Mouse (Mus musculus) neural tube, embryonic 10.5 days (tissue): Measurements from ENCODE around the gene Tnfsf4.

ENCODE experiments used
- DNase-seq: peaks from one replicate; pipeline ENCODE4 v3.0.0-alpha.2; 2017; ENCODE audit warnings: low spot score; ENCODE audit errors: extremely low spot score

The Tnfsf4 gene

DNA sequence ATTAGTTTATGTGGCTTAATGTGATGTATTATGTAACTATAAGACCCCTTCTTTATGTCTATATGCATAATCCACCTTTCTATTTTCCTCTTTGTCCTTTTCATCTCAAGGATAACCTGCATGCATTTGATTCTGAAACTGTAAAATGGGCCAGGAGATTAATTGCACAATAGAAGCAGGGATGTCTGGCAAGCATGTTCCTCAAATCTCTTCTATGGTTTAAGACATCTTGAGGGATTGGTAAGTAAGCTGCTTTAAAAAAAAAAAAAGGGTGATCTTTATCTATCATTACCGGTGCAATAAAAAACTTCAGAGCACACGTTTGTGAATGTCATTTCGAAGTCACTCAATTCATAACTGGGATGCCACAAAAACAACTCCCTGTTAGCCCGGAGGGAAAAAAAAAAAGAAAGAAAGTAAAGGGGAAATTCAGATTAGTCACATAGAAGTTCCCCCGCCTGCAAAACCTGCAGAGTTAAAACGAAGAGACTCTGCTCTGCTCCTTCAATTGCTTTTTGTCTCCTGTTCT is at the start of gene Tnfsf4:
Tnfsf4 (plus strand) TSS at position 479 of the 529 bp plus-strand sequence.
- no peak for DNase-seq

DNA sequence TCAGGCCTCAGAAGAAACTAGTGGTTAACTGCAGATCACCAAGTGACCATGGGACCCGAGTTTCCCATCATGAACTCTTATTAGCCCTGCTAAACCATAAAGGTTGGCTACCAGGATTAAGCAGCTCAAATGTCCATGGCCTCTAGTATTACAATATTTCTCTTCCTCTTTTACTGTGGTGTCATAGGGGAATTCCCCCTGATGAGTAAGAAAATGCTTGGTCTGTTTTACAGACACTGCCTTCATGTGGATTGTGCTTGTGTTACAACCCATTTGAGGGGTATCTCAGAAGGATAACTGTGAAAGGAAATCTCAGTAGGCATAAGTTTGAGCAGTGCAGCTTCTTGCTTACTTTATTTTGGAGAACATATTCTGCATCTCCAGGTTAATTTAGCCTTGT is 44.2 kb upstream of the Tnfsf4 start:
- DNase-seq = no peak

DNA sequence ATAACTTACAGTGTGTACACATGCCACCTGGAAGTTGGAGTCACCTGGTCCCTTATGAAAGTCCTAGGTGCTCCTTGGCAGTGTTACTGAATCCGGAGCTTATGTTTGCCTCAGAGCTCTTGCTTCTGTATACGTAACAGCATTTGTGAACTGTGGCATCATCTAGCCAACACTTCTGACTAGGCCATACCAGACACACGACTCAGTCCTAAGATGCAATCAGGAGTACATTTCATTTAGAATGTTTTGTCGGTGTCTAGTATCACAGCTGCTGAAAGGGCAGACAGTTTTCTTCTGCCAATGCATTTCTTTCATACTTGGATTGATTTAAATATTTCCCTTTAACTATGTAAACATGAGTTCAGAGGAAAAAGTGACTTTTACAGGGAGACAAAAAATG is 30.2 kb upstream of the Tnfsf4 start:
- DNase-seq = no peak

- DNase-seq = no peak
Measured at GRCm38 (mm10) chr1:161371919-161372318, 23.3 kb upstream of the Tnfsf4 start.

DNA sequence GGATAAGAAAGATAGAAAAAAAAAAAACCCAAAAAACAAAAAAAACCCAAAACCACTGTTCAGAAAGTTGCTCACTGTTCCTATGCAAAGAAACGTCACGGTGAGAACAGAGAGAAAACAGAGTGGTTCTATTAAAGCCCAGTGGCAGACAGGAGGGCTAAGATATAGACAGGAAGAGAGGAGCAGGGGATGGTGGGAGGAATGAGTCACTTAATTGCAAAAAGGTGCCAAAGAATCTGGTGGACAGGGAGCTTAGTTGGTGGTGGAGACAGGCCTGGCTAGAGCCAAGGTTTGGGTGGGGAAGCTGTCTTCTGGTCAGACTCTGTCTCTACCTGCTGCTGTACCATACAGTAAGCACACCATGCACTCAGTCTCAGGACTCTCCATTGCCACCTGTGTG is 19.3 kb upstream of the Tnfsf4 start:
- no peak for DNase-seq

DNA sequence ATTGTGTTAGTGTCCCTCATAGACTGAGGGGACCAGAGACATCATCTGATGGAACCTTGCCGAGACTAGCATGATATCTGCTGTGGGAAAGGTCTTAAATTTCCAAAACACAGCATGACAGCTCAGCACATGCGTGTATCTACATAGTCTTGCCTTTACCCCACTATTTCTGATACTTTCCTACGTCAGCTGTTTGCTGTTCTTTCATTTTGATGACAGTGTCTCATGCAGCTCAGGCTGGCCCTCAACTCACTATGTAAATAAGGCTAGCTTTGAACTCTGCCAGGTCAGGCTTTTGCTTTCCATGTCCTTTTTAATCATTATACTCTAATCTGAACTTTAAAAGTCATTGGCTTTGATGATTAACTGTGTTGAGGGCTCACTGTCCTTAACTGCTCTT is 16.6 kb upstream of the Tnfsf4 start:
- DNase-seq = no peak

- no peak for DNase-seq
Measured at GRCm38 (mm10) chr1:161379685-161380424, 15.4 kb upstream of the Tnfsf4 start.

- no peak for DNase-seq
Measured at GRCm38 (mm10) chr1:161380425-161380780, 14.8 kb upstream of the Tnfsf4 start.

GRCm38 (mm10) chr1:161390066-161390465 is 5.1 kb upstream of the Tnfsf4 start:
- no peak for DNase-seq

- no peak for DNase-seq
Measured at GRCm38 (mm10) chr1:161392906-161393305, 2.3 kb upstream of the Tnfsf4 start.

DNA sequence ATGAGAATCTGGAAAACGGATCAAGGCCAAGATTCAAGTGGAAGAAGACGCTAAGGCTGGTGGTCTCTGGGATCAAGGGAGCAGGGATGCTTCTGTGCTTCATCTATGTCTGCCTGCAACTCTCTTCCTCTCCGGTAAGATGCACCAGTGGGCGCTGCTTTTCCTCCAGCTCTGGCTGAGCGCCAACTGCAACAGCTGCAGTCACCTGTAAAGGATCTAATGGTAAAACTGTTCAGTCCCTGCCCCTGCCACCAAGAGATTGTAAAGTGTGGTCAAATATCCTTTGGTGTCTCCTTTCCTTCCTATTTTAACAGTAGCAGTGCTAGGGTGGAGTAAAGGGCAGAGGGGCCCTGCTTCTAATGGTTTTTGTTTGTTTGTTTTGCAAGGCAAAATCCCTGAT is 401 bp downstream of the Tnfsf4 start:
- DNase-seq = no peak

GRCm38 (mm10) chr1:161396351-161396750 is 1.1 kb downstream of the Tnfsf4 start:
- no peak for DNase-seq

GRCm38 (mm10) chr1:161400126-161400525 is 4.9 kb downstream of the Tnfsf4 start:
- DNase-seq = peak; percentile 22

DNA sequence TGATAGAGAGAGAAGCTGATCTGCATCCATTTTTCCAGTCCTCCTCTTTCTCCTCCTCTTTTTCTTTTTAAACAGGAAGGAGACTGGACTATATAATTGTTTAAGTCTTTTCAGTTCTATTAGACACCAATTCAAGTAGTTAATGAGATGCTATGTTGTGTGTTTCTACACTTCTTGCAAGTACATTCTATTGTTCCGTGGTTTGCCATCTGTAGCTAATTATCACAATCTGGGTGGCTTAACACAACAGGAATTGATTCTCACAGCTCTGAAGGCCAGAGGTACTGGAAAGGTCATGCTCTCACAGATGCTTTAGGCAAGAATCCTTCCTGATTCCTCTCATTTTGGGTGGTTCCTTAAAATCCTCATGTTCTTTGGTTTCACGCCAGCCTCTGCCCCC is 7.9 kb downstream of the Tnfsf4 start:
- no peak for DNase-seq

GRCm38 (mm10) chr1:161406480-161406879 is 11.3 kb downstream of the Tnfsf4 start:
- no peak for DNase-seq

- DNase-seq = no peak
Measured at GRCm38 (mm10) chr1:161419926-161420325, 24.7 kb downstream of the Tnfsf4 start.

DNA sequence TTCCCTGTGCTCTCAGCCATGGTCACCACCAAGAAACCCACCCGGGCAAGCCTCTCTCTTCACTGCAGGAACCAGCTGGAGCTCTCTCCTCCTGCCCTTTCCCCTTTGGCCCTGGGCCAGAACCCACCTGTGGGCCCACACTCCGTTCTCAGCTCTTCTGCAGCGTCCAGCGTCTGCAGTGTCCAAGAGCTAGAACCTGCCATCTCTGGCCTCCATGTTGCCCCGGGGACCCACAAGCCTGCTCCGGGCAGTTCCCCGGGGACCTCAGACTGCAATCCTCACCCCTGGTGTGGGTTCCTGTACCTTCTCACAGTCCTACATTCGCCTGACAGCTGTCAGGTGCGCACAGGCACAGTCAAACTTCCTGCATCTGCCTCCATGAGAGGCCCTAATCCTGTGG is 25.4 kb downstream of the Tnfsf4 start:
- no peak for DNase-seq

DNA sequence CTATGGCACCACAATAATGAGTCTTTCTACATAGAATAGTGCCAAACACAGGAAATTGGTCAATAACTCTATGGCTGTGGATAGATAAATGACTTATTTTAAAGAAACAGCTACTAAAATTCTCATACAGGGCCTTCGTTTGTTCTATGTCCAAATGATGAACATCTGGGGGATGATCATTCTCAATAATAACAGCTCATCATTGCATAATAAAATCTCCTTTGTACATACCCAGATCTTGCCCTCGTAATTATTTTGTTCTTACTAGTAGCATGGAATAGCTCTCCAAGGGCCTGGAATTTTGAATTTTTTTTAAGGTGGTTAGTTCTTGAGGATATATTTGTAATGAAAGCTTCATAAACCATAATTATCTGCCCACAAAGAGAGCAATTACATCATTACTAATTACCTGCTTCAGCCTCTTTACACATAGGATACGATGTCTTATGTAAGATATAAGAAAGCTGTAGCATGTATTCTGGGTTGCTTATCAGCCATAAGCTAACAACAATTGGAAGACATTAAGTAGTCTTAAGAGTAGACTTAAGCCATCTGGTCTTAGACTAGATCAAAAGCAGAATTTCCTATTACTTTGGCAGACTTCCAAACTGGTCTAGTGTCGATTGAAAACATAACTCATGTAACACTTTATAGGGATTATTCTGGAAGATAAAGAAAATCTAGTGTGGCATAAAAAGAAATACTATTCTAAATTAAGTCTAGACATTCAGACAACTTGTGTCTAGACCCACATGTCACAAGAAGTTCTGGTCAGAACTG is 31.3 kb downstream of the Tnfsf4 start:
- DNase-seq = no peak

GRCm38 (mm10) chr1:161427057-161427311 is 31.8 kb downstream of the Tnfsf4 start:
- DNase-seq = no peak

GRCm38 (mm10) chr1:161435781-161436180 is 40.6 kb downstream of the Tnfsf4 start:
- DNase-seq = no peak

GRCm38 (mm10) chr1:161436503-161436902 is 41.3 kb downstream of the Tnfsf4 start:
- DNase-seq = no peak

GRCm38 (mm10) chr1:161444858-161445257 is 49.6 kb downstream of the Tnfsf4 start:
- peak; percentile 21 for DNase-seq

DNA sequence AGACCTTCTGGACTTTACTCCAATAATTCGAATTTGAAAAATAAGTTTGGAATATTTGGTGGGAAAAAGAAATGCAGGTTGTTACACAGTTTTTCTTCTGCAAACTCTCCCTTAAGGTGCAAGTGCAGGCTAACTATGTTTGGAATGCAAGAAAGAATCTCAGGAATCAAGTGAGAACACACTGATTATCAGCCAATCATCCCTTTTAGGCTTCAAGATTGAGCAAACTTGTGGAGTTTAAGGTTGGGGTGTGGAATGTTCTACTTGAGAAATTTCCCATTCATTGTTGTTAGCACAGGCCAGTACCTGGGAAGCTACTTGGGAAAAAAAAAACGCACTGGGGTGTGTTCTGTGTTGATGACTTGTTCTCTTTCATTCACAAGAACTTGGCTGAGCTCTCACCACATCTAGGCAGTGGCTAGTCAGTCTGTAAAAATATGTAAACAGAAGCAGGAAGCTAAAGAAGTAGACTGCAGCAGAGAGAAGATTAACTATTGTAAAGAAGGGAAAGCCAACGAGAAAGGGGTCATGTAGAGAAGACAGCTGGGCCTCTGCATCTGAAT is 56.6 kb downstream of the Tnfsf4 start:
- no peak for DNase-seq
